Mouse (Mus musculus) MEL (cell line): Measurements from ENCODE around the gene Kcnmb2. TPM values are rescaled to one million over a fixed set of nuclear protein-coding genes. Genes with fewer than 3 reads are reported as not detected.

Experiments used
- DNase-seq: peaks from one replicate; pipeline ENCODE4 v3.0.0; 2011; ENCODE audit warnings: low read depth, low spot score
- H3K27ac ChIP-seq: 2 replicates; pipeline ENCODE4 v1.5.1; 2012; ENCODE audit warnings: low read depth, mild to moderate bottlenecking, control low read depth, low read length, moderate library complexity; ENCODE audit not compliant: control insufficient read depth
- H3K27me3 ChIP-seq, 2 experiments: fragments of 150-350 bp in 1 of 2; sonication (generic) in 1 of 2; 2 replicates each; pipeline ENCODE4 v1.6.1; 2012; ENCODE audit warnings: low read length in 2 of 2, mild to moderate bottlenecking in 2 of 2, improper control_type of control experiment in 1 of 2, moderate library complexity in 1 of 2; ENCODE audit not compliant: insufficient read depth in 2 of 2, control insufficient read depth in 1 of 2
- H3K36me3 ChIP-seq, 2 experiments: 2 replicates each; pipeline ENCODE4 v1.6.1; 2012 to 2014; ENCODE audit warnings: low read length in 2 of 2, improper control_type of control experiment in 1 of 2, inconsistent platforms in 1 of 2, mild to moderate bottlenecking in 1 of 2; ENCODE audit not compliant: insufficient read depth in 2 of 2, control insufficient read depth in 1 of 2
- H3K4me1 ChIP-seq, 2 experiments: fragments of 150-350 bp in 1 of 2; sonication (generic) in 1 of 2; 2 replicates each; pipeline ENCODE4 v1.6.1; 2012; ENCODE audit warnings: low read length in 2 of 2, improper control_type of control experiment in 1 of 2, mild to moderate bottlenecking in 1 of 2; ENCODE audit not compliant: insufficient read depth in 2 of 2, control insufficient read depth in 1 of 2
- H3K4me3 ChIP-seq, 2 experiments: fragments of 150-350 bp in 1 of 2; sonication (generic) in 1 of 2; 2 replicates each; pipeline ENCODE4 v1.5.1; 2012; ENCODE audit warnings: low read depth in 2 of 2, low read length in 2 of 2, mild to moderate bottlenecking in 2 of 2, moderate library complexity in 2 of 2, control low read depth in 1 of 2, improper control_type of control experiment in 1 of 2; ENCODE audit not compliant: control insufficient read depth in 1 of 2, insufficient read depth in 1 of 2
- H3K79me2 ChIP-seq: 2 replicates; pipeline ENCODE4 v1.6.1; 2012; ENCODE audit warnings: mild to moderate bottlenecking, low read length, moderate library complexity; ENCODE audit not compliant: control insufficient read depth, poor library complexity, insufficient read depth
- H3K9ac ChIP-seq: 2 replicates; pipeline ENCODE4 v1.6.1; 2012; ENCODE audit warnings: low read depth, mild to moderate bottlenecking, control low read depth, low read length, moderate library complexity; ENCODE audit not compliant: control insufficient read depth, poor library complexity, severe bottlenecking
- H3K9me3 ChIP-seq: fragments of 150-350 bp; sonication (generic); replicated peaks from 2 replicates; pipeline ENCODE4 v1.6.1; 2012; ENCODE audit warnings: mild to moderate bottlenecking, low read length, improper control_type of control experiment, moderate library complexity; ENCODE audit not compliant: insufficient read depth
- CHD2 ChIP-seq: IDR thresholded peaks from 2 replicates; pipeline ENCODE4 v1.6.1; 2011; ENCODE audit warnings: low read length, improper control_type of control experiment
- CTCF ChIP-seq, 3 experiments: IDR thresholded peaks in 2 of 3; conservative IDR thresholded peaks in 1 of 3; 2 replicates each; pipeline ENCODE4 v1.5.1; 2011 to 2012; ENCODE audit warnings: low read length in 3 of 3, low read depth in 2 of 3, mild to moderate bottlenecking in 2 of 3, improper control_type of control experiment in 1 of 3, inconsistent platforms in 1 of 3, mixed read lengths in 1 of 3, moderate library complexity in 1 of 3; ENCODE audit not compliant: control insufficient read depth in 1 of 3, insufficient read depth in 1 of 3, poor library complexity in 1 of 3, severe bottlenecking in 1 of 3
- E2F4 ChIP-seq: IDR thresholded peaks from 2 replicates; pipeline ENCODE4 v1.6.1; 2011; ENCODE audit warnings: low read depth, low read length, improper control_type of control experiment, borderline replicate concordance
- ELF1 ChIP-seq: IDR thresholded peaks from 2 replicates; pipeline ENCODE4 v1.6.1; 2014; ENCODE audit warnings: low read depth, mild to moderate bottlenecking, inconsistent platforms, low read length, improper control_type of control experiment, moderate library complexity
- EP300 ChIP-seq, 2 experiments: IDR thresholded peaks; 2 replicates each; pipeline ENCODE4 v1.6.1; 2011; ENCODE audit warnings: improper control_type of control experiment in 2 of 2, low read length in 2 of 2, low read depth in 1 of 2, mild to moderate bottlenecking in 1 of 2
- ETS1 ChIP-seq: IDR thresholded peaks from 2 replicates; pipeline ENCODE4 v1.6.1; 2012; ENCODE audit warnings: low read depth, mild to moderate bottlenecking, inconsistent platforms, low read length, improper control_type of control experiment, moderate library complexity
- GABPA ChIP-seq: IDR thresholded peaks from 2 replicates; pipeline ENCODE4 v1.6.1; 2012; ENCODE audit warnings: low read depth, mild to moderate bottlenecking, inconsistent platforms, low read length, improper control_type of control experiment, moderate library complexity
- GATA1 ChIP-seq: IDR thresholded peaks from 2 replicates; pipeline ENCODE4 v1.6.1; 2011; ENCODE audit warnings: low read depth, low read length, improper control_type of control experiment
- HCFC1 ChIP-seq: IDR thresholded peaks from 2 replicates; pipeline ENCODE4 v1.6.1; 2012; ENCODE audit warnings: low read depth, mild to moderate bottlenecking, inconsistent platforms, low read length, improper control_type of control experiment, moderate library complexity
- MAFK ChIP-seq: IDR thresholded peaks from 2 replicates; pipeline ENCODE4 v1.6.1; 2011; ENCODE audit warnings: low read depth, mild to moderate bottlenecking, low read length, improper control_type of control experiment, borderline replicate concordance
- MAZ ChIP-seq: IDR thresholded peaks from 2 replicates; pipeline ENCODE4 v1.6.1; 2012; ENCODE audit warnings: low read depth, mild to moderate bottlenecking, inconsistent platforms, low read length, improper control_type of control experiment
- MYC ChIP-seq: IDR thresholded peaks from 2 replicates; pipeline ENCODE4 v1.6.1; 2011; ENCODE audit warnings: low read depth, mild to moderate bottlenecking, low read length, improper control_type of control experiment, moderate library complexity
- NELFE ChIP-seq: IDR thresholded peaks from 2 replicates; pipeline ENCODE4 v1.6.1; 2011; ENCODE audit warnings: low read depth, low read length, improper control_type of control experiment
- POLR2A ChIP-seq, 2 experiments: IDR thresholded peaks; 2 replicates each; pipeline ENCODE4 v1.6.1; 2011 to 2012; ENCODE audit warnings: low read length in 2 of 2, mild to moderate bottlenecking in 2 of 2, control low read depth in 1 of 2, improper control_type of control experiment in 1 of 2, low read depth in 1 of 2, moderate library complexity in 1 of 2; ENCODE audit not compliant: control insufficient read depth in 1 of 2, insufficient read depth in 1 of 2, poor library complexity in 1 of 2
- POLR2AphosphoS2 ChIP-seq: IDR thresholded peaks from 2 replicates; pipeline ENCODE4 v1.6.1; 2011; ENCODE audit warnings: low read length, improper control_type of control experiment
- POLR2AphosphoS5 ChIP-seq: IDR thresholded peaks from 2 replicates; pipeline ENCODE4 v1.6.1; 2012; ENCODE audit warnings: low read depth, borderline replicate concordance, mild to moderate bottlenecking, inconsistent platforms, low read length, moderate library complexity, mixed read lengths
- RAD21 ChIP-seq: IDR thresholded peaks from 2 replicates; pipeline ENCODE4 v1.6.1; 2011; ENCODE audit warnings: mild to moderate bottlenecking, low read depth, low read length, improper control_type of control experiment
- RCOR1 ChIP-seq: IDR thresholded peaks from 2 replicates; pipeline ENCODE4 v1.6.1; 2012; ENCODE audit warnings: low read depth, mild to moderate bottlenecking, inconsistent platforms, low read length, improper control_type of control experiment
- SMC3 ChIP-seq: IDR thresholded peaks from 2 replicates; pipeline ENCODE4 v1.6.1; 2011; ENCODE audit warnings: low read depth, low read length, improper control_type of control experiment
- TAL1 ChIP-seq: IDR thresholded peaks from 2 replicates; pipeline ENCODE4 v1.6.1; 2012; ENCODE audit warnings: mild to moderate bottlenecking, inconsistent platforms, low read length, moderate library complexity, mixed read lengths
- TCF12 ChIP-seq: IDR thresholded peaks from 2 replicates; pipeline ENCODE4 v1.6.1; 2014; ENCODE audit warnings: low read depth, mild to moderate bottlenecking, inconsistent platforms, low read length, improper control_type of control experiment, moderate library complexity
- UBTF ChIP-seq: IDR thresholded peaks from 2 replicates; pipeline ENCODE4 v1.6.1; 2012; ENCODE audit warnings: low read depth, mild to moderate bottlenecking, inconsistent platforms, low read length, improper control_type of control experiment, moderate library complexity, borderline replicate concordance; ENCODE audit not compliant: insufficient read depth
- ZC3H11A ChIP-seq: IDR thresholded peaks from 2 replicates; pipeline ENCODE4 v1.6.1; 2012; ENCODE audit warnings: low read depth, mild to moderate bottlenecking, inconsistent platforms, low read length, improper control_type of control experiment
- ZKSCAN1 ChIP-seq: IDR thresholded peaks from 2 replicates; pipeline ENCODE4 v1.6.1; 2012; ENCODE audit warnings: low read depth, mild to moderate bottlenecking, inconsistent platforms, low read length, improper control_type of control experiment, moderate library complexity
- ZMIZ1 ChIP-seq: IDR thresholded peaks from 2 replicates; pipeline ENCODE4 v1.6.1; 2012; ENCODE audit warnings: low read depth, mild to moderate bottlenecking, inconsistent platforms, low read length, improper control_type of control experiment, moderate library complexity
- ZNF384 ChIP-seq: IDR thresholded peaks from 2 replicates; pipeline ENCODE4 v1.6.1; 2012; ENCODE audit warnings: low read depth, mild to moderate bottlenecking, inconsistent platforms, low read length, improper control_type of control experiment
- polyA plus RNA-seq, 2 experiments: library from polyadenylated mRNA; stranded (reverse) in 1 of 2; unstranded in 1 of 2; fragments of >175 nt in 1 of 2; fragments of >200 nt in 1 of 2; gene quantifications; 2 replicates each; pipeline versions ENCODE4 v1.2.1 to v1.2.4; 2012; ENCODE audit warnings: low replicate concordance in 2 of 2, low read depth in 1 of 2; ENCODE audit not compliant: insufficient read length in 2 of 2, insufficient read depth in 1 of 2, missing spikeins in 1 of 2
- total RNA-seq: library from RNA; depleted of rRNA; stranded (reverse); fragments of 300-350 nt; gene quantifications from 2 replicates; pipeline ENCODE4 v1.2.3, GENCODE M21; 2012

The Kcnmb2 gene
- total and polyA plus RNA-seq, 3 experiments, result not detected

GRCm38 (mm10) chr3:31864070-31864469 is 38.2 kb upstream of the Kcnmb2 start:
- no peak for TF ChIP-seq TAL1
- no peak for TF ChIP-seq MAZ
- TF ChIP-seq POLR2A (IDR thresholded peaks at IDR 0.05; ENCODE audit: control insufficient read depth in 1 of 2, insufficient read depth in 1 of 2, low read depth in 1 of 2, low read length in 2 of 2, poor library complexity in 1 of 2), result no peak
- TF ChIP-seq ZMIZ1, result no peak
- no peak for TF ChIP-seq E2F4
- no peak for TF ChIP-seq RCOR1
- TF ChIP-seq GATA1, result no peak
- TF ChIP-seq NELFE, result no peak
- TF ChIP-seq EP300 (IDR thresholded peaks at IDR 0.05; ENCODE audit: low read depth in 1 of 2, low read length in 2 of 2), result no peak
- no peak for TF ChIP-seq ZC3H11A
- TF ChIP-seq GABPA, result no peak
- no peak for TF ChIP-seq SMC3
- Histone ChIP-seq H3K9ac (no peak overlapping the region), H3K36me3 (no peaks in the 10 kb centered on the region), H3K79me2 (no peaks in the 10 kb centered on the region), H3K4me1 (no peaks in the 10 kb centered on the region), H3K27me3 (no peaks in the 10 kb centered on the region), H3K4me3 (no peak overlapping the region), H3K9me3 (no peaks in the 10 kb centered on the region), H3K27ac (no peak overlapping the region)
- DNase-seq, result no peak

- no peak overlapping the region for H3K27ac ChIP-seq
- H3K27me3 ChIP-seq, result no peaks in the 10 kb centered on the region
- H3K9me3 ChIP-seq, result no peaks in the 10 kb centered on the region
- no peaks in the 10 kb centered on the region for H3K4me1 ChIP-seq
- no peak for DNase-seq
- no peak overlapping the region for H3K9ac ChIP-seq
- H3K36me3 ChIP-seq, result no peaks in the 10 kb centered on the region
- no peaks in the 10 kb centered on the region for H3K79me2 ChIP-seq
- no peak overlapping the region for H3K4me3 ChIP-seq
- TF ChIP-seq POLR2AphosphoS5 (no peak), RAD21 (no peak), E2F4 (no peak)
- TF ChIP-seq, all 39 proteins: peak for 0
Observed at GRCm38 (mm10) chr3:31871461-31871860, 30.8 kb upstream of the Kcnmb2 start.

GRCm38 (mm10) chr3:31882621-31883131 is 19.6 kb upstream of the Kcnmb2 start:
- no peak overlapping the region for H3K4me3 ChIP-seq
- H3K9ac ChIP-seq, result no peak overlapping the region
- H3K79me2 ChIP-seq, result no peaks in the 10 kb centered on the region
- DNase-seq, result no peak
- no peaks in the 10 kb centered on the region for H3K36me3 ChIP-seq
- no peaks in the 10 kb centered on the region for H3K4me1 ChIP-seq
- H3K27ac ChIP-seq, result no peak overlapping the region
- H3K27me3 ChIP-seq, result no peaks in the 10 kb centered on the region
- H3K9me3 ChIP-seq, result no peaks in the 10 kb centered on the region
- TF ChIP-seq MAZ (no peak), POLR2AphosphoS2 (no peak), TCF12 (no peak), HCFC1 (no peak), CHD2 (no peak), E2F4 (no peak), ZKSCAN1 (no peak), ZNF384 (no peak), RAD21 (no peak), CTCF (IDR thresholded peaks at IDR 0.05 in 2 of 3, conservative IDR thresholded peaks at IDR 0.05 in 1 of 3; ENCODE audit: control insufficient read depth in 1 of 3, insufficient read depth in 1 of 3, low read depth in 2 of 3, low read length in 3 of 3, poor library complexity in 1 of 3, severe bottlenecking in 1 of 3) (no peak), POLR2AphosphoS5 (no peak), UBTF (no peak), GABPA (no peak), ELF1 (no peak), EP300 (IDR thresholded peaks at IDR 0.05; ENCODE audit: low read depth in 1 of 2, low read length in 2 of 2) (no peak), ETS1 (no peak), MAFK (no peak), RCOR1 (no peak), MYC (no peak)
